Mouse (Mus musculus) lung, embryonic 14.5 days (tissue): ENCODE data around the gene Dhx30. TPM values are rescaled to one million over a fixed set of nuclear protein-coding genes. Genes with fewer than 3 reads are reported as not detected.
"Not testable (repeated sequence)": the region's sequence is repeated elsewhere in the genome, so short reads cannot be mapped to it uniquely, and the experiment has no call there.

Source experiments
- ATAC-seq: fragments of 200-750 bp; cut with Nextera tagmentation; 2 replicates; pipeline ENCODE4 v1.8.0; 2017; ENCODE audit warnings: mild to moderate bottlenecking, moderate TSS enrichment, moderate library complexity; ENCODE audit not compliant: insufficient read depth
- DNase-seq: peaks from one replicate; pipeline ENCODE4 v3.0.0-alpha.2; 2015
- H3K27ac ChIP-seq: fragments of 300-500 bp; sonication (generic); 2 replicates; pipeline ENCODE4 v1.5.1; 2014; ENCODE audit warnings: low read depth, mild to moderate bottlenecking, moderate library complexity
- H3K27me3 ChIP-seq: fragments of 300-500 bp; sonication (generic); 2 replicates; pipeline ENCODE4 v1.6.1; 2014; ENCODE audit warnings: low read length, control low read depth; ENCODE audit not compliant: insufficient read depth
- H3K36me3 ChIP-seq: fragments of 300-500 bp; sonication (generic); 2 replicates; pipeline ENCODE4 v1.6.1; 2014; ENCODE audit warnings: control low read depth; ENCODE audit not compliant: insufficient read depth
- H3K4me1 ChIP-seq: fragments of 300-500 bp; sonication (generic); 2 replicates; pipeline ENCODE4 v1.6.1; 2014; ENCODE audit warnings: antibody characterized with exemption, control low read depth; ENCODE audit not compliant: insufficient read depth
- H3K4me2 ChIP-seq: fragments of 300-500 bp; sonication (generic); 2 replicates; pipeline ENCODE4 v1.6.1; 2014; ENCODE audit warnings: mild to moderate bottlenecking
- H3K4me3 ChIP-seq: fragments of 300-500 bp; sonication (generic); 2 replicates; pipeline ENCODE4 v1.5.1; 2014; ENCODE audit warnings: low read depth, low read length
- H3K9ac ChIP-seq: fragments of 300-500 bp; sonication (generic); 2 replicates; pipeline ENCODE4 v1.6.1; 2014
- H3K9me3 ChIP-seq: fragments of 300-500 bp; sonication (generic); 2 replicates; pipeline ENCODE4 v1.6.1; 2016; ENCODE audit warnings: low read depth, low read length, control low read depth
- CTCF ChIP-seq: IDR thresholded peaks from 2 replicates; pipeline ENCODE4 v1.5.1; 2016; ENCODE audit warnings: antibody characterized with exemption, low read depth
- WGBS: fragments of 180-500 bp; shearing (Covaris S2); extraction: QIAGEN DNeasy Blood & Tissue Kit; methylation state at CpG from one replicate; pipeline ENCODE4 v1.1.7; 2014; 5-methylcytosine and 5-hydroxymethylcytosine counted together
- polyA plus RNA-seq: library from polyadenylated mRNA; unstranded; fragments of >200 nt; fragmentation: Nextera tagmentation; extraction: Ambion mirVana; gene quantifications from 2 replicates; pipeline ENCODE4 v1.2.1, GENCODE M21; 2014

Gene Dhx30
- polyA plus RNA-seq: 124 and 137 TPM in 2 replicates

- no peak for DNase-seq
- peak; percentile 5; the same call in 1 of the 2 replicates for ATAC-seq
- TF ChIP-seq CTCF: no peak
Measured at GRCm38 (mm10) chr9:110117779-110118139, at the start of gene Dhx30. Gene Dhx30, minus strand, starts transcription at chr9:110117830.

GRCm38 (mm10) chr9:110163071-110163470 lies 45.4 kb upstream of the Dhx30 start:
- 97% methylated on average over 2 of the region's 2 CpGs for WGBS
- no peak for ATAC-seq
- Histone ChIP-seq H3K4me2 (no peak overlapping the region), H3K27me3 (no peaks in the 10 kb centered on the region), H3K9ac (no peak overlapping the region), H3K9me3 (no peaks in the 10 kb centered on the region), H3K4me3 (no peak overlapping the region), H3K36me3 (peaks cover 72% of the 10 kb centered on the region), H3K27ac (no peak overlapping the region), H3K4me1 (no peaks in the 10 kb centered on the region)
- no peak for TF ChIP-seq CTCF
- no peak for DNase-seq

More at GRCm38 (mm10) chr9:110117779-110118139, at the start of gene Dhx30:
- Histone ChIP-seq H3K36me3 (peaks cover 16% of the 10 kb centered on the region), H3K27me3 (no peaks in the 10 kb centered on the region), H3K4me3 (peak within 1 kb of the TSS; percentile 75), H3K4me2 (peak within 1 kb of the TSS; percentile 85), H3K27ac (peak within 1 kb of the TSS; percentile 94), H3K9ac (peak within 1 kb of the TSS; percentile 88), H3K4me1 (no peaks in the 10 kb centered on the region), H3K9me3 (no peaks in the 10 kb centered on the region)
- under 1% methylated on average over 17 of the region's 17 CpGs for WGBS

GRCm38 (mm10) chr9:110162441-110162840 lies 44.8 kb upstream of the Dhx30 start:
- no peak for ATAC-seq
- Histone ChIP-seq H3K9me3 (no peaks in the 10 kb centered on the region), H3K27me3 (no peaks in the 10 kb centered on the region), H3K27ac (no peak overlapping the region), H3K36me3 (peaks cover 72% of the 10 kb centered on the region), H3K4me1 (no peaks in the 10 kb centered on the region), H3K4me2 (no peak overlapping the region), H3K9ac (no peak overlapping the region), H3K4me3 (no peak overlapping the region)
- 92% methylated on average over 5 of the region's 5 CpGs for WGBS
- no peak for DNase-seq
- no peak for TF ChIP-seq CTCF

- H3K27me3 ChIP-seq, H3K4me3 ChIP-seq, H3K9me3 ChIP-seq, H3K4me1 ChIP-seq, DNase-seq, H3K27ac ChIP-seq, ATAC-seq, H3K4me2 ChIP-seq, H3K9ac ChIP-seq: not testable (repeated sequence)
- H3K36me3 ChIP-seq: peaks cover 73% of the 10 kb centered on the region
- 98% methylated on average over 2 of the region's 2 CpGs for WGBS
Measured at GRCm38 (mm10) chr9:110160486-110160885, 42.9 kb upstream of the Dhx30 start.

- Histone ChIP-seq H3K4me3 (no peak overlapping the region), H3K27ac (no peak overlapping the region), H3K9me3 (no peaks in the 10 kb centered on the region), H3K4me2 (no peak overlapping the region), H3K36me3 (peaks cover 72% of the 10 kb centered on the region), H3K4me1 (no peaks in the 10 kb centered on the region), H3K27me3 (no peaks in the 10 kb centered on the region), H3K9ac (no peak overlapping the region)
- TF ChIP-seq CTCF: no peak
- DNase-seq (no peak), ATAC-seq (no peak)
- WGBS: 94% methylated on average over 1 of the region's 1 CpGs
Measured at GRCm38 (mm10) chr9:110159036-110159435, 41.4 kb upstream of the Dhx30 start.

- ATAC-seq: no peak
- Histone ChIP-seq H3K27me3 (no peaks in the 10 kb centered on the region), H3K9me3 (no peaks in the 10 kb centered on the region), H3K36me3 (peaks cover 87% of the 10 kb centered on the region), H3K4me2 (no peak overlapping the region), H3K4me3 (no peak overlapping the region), H3K27ac (no peak overlapping the region), H3K4me1 (no peaks in the 10 kb centered on the region), H3K9ac (no peak overlapping the region)
- WGBS: 56% methylated on average over 2 of the region's 2 CpGs
- DNase-seq: no peak
- TF ChIP-seq CTCF: no peak
Measured at GRCm38 (mm10) chr9:110148598-110148997, 31.0 kb upstream of the Dhx30 start.

- ATAC-seq (no peak), DNase-seq (no peak)
- Histone ChIP-seq H3K4me2 (no peak overlapping the region), H3K27ac (no peak overlapping the region), H3K27me3 (no peaks in the 10 kb centered on the region), H3K9ac (no peak overlapping the region), H3K4me3 (no peak overlapping the region), H3K4me1 (no peaks in the 10 kb centered on the region), H3K9me3 (no peaks in the 10 kb centered on the region), H3K36me3 (peaks cover 83% of the 10 kb centered on the region)
- WGBS: 88% methylated on average over 1 of the region's 1 CpGs
- TF ChIP-seq CTCF: no peak
Measured at GRCm38 (mm10) chr9:110142097-110142496, 24.5 kb upstream of the Dhx30 start.

GRCm38 (mm10) chr9:110139119-110139518 lies 21.5 kb upstream of the Dhx30 start:
- 90% methylated on average over 4 of the region's 4 CpGs for WGBS

More at GRCm38 (mm10) chr9:110139119-110139518, 21.5 kb upstream of the Dhx30 start:
- ATAC-seq (no peak), DNase-seq (no peak)
- TF ChIP-seq CTCF: no peak
- Histone ChIP-seq H3K9me3 (no peaks in the 10 kb centered on the region), H3K27ac (no peak overlapping the region), H3K27me3 (no peaks in the 10 kb centered on the region), H3K4me2 (no peak overlapping the region), H3K4me1 (peaks cover 5% of the 10 kb centered on the region; the same call in 1 of the 2 replicates), H3K9ac (no peak overlapping the region), H3K4me3 (no peak overlapping the region), H3K36me3 (peaks cover 77% of the 10 kb centered on the region)
